Mouse (Mus musculus) yolk sac, embryonic 10.5 days (tissue): ENCODE measurements around the gene Sorcs1.

Experiments
- DNase-seq: peaks from one replicate; pipeline ENCODE4 v3.0.0-alpha.2; 2017; ENCODE audit warnings: low spot score

Sorcs1 gene

GRCm38 (mm10) chr19:50418962-50419720 is 259.3 kb downstream of the Sorcs1 start:
- DNase-seq, result no peak

DNA sequence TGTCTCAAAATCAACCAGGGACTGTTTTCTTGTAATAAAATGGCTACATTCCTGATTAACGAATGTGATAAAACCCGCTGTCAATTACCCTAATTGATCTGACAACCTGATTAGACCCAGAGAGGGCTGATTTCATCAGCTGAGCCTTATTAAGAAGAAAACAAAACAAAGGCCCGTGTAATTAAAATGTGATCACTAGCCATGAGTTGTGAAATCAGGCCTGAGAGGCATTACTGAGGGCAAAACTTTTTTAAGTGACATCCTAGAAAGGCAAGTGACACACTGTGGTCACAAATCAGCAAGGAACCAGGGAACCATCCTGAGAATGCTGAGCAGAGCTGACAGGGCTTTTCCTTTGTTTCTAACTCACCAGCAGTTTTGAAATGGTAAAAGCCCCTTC is 267.9 kb downstream of the Sorcs1 start:
- no peak for DNase-seq

GRCm38 (mm10) chr19:50398341-50398740 is 280.1 kb downstream of the Sorcs1 start:
- no peak for DNase-seq

DNA sequence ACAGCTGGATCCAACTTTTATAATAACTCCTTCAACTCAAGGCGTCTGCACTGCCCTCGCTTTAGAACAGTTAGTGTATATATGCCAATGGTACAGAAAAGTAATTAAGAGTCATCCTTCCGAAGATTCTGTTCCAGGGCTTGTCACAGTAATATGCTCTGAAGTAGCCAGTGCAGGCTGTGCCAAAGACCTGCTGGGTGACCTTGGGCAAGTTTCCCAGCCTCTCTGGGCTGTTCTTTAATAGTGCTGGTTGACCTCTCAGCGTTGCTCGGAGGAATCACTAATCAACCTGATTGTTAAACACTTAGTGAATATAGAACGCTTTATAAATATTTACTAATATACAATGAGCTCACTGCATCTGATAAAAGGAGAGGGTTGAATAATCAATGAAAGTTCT is 282.7 kb downstream of the Sorcs1 start:
- no peak for DNase-seq

GRCm38 (mm10) chr19:50394101-50394500 is 284.3 kb downstream of the Sorcs1 start:
- no peak for DNase-seq

GRCm38 (mm10) chr19:50389925-50390552 is 288.4 kb downstream of the Sorcs1 start:
- no peak for DNase-seq

- no peak for DNase-seq
Measured at GRCm38 (mm10) chr19:50378901-50379300, 299.5 kb downstream of the Sorcs1 start.

GRCm38 (mm10) chr19:50374751-50375150 is 303.7 kb downstream of the Sorcs1 start:
- no peak for DNase-seq

DNA sequence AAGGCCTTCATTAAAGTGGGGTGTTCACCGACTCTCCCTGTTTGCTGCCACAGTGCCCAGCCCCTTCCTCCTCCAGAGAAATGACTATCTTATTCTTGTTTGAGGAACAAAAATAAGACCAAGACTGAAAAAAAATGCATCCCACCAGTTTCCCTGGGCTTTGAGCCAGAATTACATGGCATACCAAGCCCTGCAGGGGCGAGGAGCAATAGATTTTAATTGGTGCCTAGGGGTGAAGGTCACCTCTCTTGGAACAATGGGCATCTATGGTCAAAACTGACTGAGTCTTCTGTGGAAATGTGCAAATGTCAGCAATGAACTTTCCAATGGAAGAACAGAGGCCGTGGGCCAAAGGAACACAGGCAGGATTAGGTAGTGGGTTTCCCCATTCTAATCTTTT is 312.0 kb downstream of the Sorcs1 start:
- no peak for DNase-seq

DNA sequence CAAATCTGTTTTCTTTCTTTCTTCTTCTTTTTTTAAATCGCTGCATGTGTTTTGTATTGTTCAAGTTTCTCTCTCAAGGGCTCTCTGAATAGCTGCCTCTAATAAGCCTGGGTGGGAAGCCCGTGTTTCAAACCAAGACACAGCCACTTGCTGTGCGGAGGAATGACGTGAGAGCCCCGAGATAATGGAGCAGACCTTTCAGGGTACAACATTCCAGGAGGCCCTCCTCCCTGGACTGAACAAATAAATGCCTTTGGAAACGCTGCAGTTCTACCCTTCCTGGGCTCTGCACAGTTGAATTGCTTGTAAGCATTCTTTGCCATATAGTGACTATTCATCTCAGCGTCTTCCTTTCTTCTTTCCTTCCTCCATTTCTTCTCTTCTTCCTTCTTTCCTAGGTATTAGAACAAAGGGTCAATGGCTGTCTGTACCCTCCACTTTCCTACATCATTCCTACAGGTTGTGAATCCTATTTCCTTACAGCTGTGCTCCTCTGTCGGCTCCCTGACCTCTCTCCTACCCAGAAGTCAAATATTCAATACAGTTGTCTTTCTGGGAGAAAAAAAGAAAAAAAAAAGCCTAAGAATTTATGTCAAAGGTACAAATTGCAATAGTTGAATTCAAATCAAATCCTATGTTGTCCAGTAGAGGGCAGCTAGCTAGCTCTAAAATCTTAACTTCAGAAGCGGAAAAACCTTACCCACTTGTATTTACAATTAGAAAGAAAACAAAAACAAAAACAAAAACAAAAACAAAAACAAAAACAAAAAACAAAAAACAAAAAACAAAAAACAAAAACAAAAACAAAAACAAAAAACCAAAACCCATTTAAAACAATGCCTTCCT is 315.6 kb downstream of the Sorcs1 start:
- no peak for DNase-seq

DNA sequence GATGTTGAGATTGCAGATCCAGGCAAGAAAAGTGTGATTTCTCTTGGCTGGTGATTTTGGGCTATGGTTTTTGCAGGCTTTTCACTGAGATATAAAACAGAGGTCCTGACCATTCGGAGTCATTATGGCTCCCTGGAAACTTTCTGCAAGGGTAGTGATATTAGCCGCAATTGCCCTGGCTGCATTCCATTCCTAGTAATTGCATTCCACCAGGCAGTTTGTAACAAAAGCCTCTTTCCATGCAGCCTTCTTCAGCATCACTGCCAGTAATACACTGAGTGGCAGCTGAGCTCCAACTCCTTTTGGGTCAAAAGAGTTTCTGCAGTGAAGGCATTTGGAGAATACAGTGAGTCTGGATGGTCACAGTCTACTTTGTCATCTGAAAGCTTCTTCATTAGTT is 319.9 kb downstream of the Sorcs1 start:
- no peak for DNase-seq

DNA sequence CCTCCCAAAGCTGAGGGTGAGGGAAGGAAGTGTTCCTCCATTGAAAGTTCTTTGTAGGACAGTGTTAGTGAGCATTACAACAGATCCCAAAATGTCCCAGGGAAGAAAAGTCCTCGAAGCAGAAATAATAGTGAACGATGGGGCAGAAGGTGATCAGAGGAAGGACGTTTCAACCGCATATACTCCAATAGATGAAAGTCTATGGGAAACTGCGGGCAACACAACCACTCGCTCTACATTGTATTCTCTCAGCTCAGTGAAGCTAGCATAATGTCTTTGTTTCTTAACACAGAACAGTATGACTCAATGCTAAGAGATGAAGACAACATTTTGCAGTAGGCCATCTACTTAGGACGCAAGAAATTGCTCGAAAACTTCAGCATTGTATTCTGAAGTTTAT is 339.2 kb downstream of the Sorcs1 start:
- no peak for DNase-seq

DNA sequence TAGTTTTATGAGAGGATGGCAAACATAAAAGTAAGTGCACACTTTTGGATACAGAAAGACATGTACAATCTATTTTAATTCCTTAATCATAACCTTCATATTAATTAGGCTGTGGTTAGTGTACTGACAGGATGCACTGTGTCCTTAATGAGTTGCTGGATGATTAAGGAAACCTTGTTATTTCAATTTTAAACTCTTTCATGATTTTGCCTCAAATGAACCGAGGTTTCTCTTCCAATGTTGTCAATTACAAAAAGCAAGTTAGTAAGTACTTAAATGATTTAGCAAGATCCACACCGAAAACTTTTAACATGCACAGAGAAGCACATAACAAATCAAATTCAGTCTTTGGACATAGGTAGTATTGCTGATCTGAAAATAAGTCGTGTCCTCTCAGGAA is 341.7 kb downstream of the Sorcs1 start:
- DNase-seq, result no peak

GRCm38 (mm10) chr19:50331136-50331535 is 347.3 kb downstream of the Sorcs1 start:
- DNase-seq, result no peak

DNA sequence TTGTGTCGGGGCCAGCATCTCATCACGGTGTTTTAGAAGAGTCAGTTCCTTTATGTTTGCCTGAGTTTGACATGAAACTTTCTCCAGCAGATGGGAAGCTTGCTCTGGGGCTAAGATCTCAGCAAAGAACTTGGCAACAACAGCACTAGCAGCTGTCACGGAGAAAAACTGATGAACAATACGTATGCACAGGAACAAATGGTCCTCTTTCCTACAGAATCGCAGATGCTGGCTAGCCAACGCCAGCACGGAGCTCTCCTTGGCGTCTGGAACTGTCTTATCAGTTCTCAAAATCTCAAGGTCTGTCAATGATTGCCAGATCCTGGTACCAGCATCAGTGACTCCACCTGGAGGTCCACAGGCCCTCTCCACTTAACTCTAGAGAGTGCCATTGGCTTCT is 350.6 kb downstream of the Sorcs1 start:
- DNase-seq, result no peak

DNA sequence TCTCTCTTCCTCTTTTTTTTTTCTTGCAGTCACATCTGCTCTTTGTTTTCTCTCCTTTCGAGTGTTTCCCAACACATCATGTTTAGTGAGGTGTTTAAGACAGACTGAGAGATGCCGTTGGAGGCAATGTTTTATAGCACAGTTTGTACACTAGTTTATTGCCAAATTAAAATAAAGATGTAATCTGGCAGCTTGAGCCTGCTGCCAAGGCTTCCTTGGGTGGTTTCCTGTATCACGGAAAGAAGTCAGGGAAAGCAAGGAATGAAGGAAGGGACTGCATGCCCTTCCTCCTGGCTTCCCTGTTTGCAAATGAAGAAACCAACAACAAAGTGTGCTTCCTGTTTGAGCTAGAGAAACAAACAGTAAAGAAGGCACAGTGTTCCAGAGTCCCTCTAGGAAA is 352.3 kb downstream of the Sorcs1 start:
- no peak for DNase-seq

DNA sequence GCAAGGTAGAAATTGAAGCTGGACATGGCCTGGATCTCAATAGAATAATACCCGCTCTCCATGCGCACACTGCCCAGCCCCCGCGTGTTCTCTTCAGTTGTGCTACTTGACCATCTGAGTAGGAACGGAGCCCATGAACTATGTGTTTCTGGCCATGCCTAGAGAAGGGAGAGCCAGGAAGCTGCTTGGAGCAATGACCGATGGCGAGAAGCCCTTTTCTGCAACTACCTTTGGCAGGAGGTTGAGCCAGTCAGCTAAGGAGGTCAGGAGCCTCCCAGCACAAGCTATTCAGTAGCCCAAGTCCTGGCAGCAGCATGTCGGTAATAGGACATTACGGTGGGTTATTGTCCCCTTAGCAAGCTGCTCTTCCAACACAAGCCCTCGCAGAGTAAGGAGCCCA is 352.8 kb downstream of the Sorcs1 start:
- no peak for DNase-seq

GRCm38 (mm10) chr19:50307046-50307445 is 371.4 kb downstream of the Sorcs1 start:
- no peak for DNase-seq

DNA sequence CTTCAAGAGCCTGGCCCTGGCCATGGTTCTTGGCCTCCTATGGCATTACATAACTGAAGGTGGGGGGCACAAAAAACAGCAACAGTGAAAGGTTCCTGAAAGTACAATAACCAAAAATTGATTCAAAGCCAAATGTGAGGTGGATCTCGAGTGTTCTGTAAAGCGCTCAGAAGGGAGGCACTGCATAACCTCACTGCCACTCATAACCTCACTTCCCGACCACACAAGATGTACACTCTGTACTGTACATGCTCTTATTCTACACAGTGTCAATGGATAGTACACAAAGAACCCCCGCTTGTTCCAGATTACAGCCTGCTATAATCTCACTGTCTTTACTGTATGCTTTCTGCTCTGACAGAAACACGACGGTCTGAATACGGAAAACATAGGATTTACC is 384.2 kb downstream of the Sorcs1 start:
- no peak for DNase-seq

DNA sequence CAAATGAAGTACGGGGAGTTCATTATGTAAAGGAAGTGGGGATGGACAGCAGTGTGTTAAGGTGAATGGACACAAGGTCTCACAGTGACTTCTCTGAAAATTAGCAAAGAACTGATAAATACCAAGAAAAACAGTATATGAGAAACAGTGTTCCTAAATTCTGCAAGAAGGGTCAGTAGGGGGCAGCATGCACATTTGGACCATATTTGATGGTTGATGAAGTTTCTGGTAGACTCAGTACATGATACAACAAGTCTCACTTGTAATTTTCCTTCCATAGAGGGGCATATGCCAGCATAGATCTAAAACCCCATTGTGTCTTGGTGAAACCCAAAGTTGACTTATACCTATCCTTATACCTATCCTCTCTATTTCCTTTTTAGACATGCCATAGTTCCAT is 414.0 kb downstream of the Sorcs1 start:
- no peak for DNase-seq

DNA sequence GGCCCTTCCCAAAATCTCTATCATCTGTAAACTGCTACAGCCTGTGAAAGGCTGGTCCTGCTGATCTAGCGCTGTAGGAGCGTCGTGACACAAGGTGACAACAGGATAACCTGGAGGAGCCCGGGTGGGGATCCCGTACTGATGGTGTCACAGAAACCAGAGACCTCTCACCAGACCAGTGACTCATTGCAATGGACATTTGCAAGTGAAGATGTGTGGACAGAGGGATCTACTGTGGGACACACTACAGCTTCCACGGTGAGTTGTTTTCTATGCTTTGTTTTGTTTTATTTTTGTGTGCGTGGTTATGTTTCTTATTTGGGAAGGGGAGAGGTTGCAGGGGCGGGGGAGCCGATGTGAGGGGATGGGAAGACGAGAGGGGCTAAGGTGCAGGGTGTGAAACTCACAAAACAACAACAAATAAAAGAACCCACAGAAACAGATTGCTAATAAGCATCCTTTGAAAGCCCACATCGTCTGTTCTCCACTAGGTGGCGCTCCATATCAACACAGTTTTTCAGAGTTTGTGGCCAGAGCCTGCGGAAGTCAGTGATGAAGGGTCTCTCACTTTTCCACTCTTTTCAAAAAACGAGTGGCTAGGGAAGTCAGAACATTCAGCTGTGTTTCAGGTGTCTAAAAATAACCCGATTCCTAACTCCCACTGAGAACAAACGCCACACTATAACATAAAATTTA is 419.6 kb downstream of the Sorcs1 start:
- peak; percentile 40 for DNase-seq

DNA sequence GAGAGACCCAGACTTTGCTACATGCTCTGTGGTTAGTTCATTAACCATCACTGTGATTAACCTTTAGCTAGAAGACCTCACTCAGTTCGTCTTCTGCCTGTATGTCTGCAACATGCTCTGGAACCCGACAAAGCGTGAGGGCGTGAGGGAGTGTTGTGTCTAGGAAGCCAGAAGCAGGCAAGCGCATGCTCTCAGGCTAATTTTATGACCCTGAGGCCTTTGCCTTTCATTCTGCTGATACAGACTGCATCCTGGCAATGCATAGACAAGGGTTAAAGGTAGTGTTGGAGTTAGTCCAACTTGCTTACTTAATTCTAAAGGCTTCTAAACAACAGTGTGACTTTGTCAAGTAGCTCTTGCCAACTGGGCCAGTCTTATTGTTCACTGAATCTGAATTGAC is 458.0 kb downstream of the Sorcs1 start:
- no peak for DNase-seq
